Mouse (Mus musculus): ENCODE results near the gene Pced1b.

DNA sequence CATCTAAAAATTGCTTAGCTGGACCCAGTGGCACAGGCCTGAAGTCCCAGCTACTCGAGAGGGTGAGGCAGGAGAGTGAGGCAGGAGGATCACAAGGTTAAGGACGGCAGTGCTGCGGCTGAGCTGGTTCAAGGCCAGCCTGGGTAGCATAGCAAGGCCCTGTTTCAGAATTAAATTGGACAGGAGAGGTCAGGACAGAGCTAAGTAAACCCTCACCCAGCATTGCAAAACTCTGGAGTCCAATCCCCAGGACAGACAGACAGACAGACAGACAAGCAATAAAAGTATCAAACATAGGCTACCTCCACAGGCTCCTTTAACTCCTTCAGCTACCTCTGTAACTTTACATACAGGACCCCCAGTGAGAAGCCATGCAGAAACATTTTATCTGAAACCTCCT, 42.0 kb upstream of the Pced1b start:
- no peak for TF ChIP-seq CTCF (IDR thresholded peaks at IDR 0.05; ENCODE audit: extremely low read depth, insufficient read length, insufficient replicate concordance, low read depth, low read length)
- TF ChIP-seq POLR2A (IDR thresholded peaks at IDR 0.05; ENCODE audit: low read depth, low read length) = no peak

All from small intestine, adult 2 months (tissue).